Mouse (Mus musculus) kidney, postnatal 36 days (tissue): Measurements from ENCODE around the gene Suclg2.
A peak's percentile ranks its signal among the peaks of the same experiment; 100 is the strongest.

Experiments used
- DNase-seq, 2 experiments: peaks; one replicate each; pipeline ENCODE4 v3.0.0; 2021 to 2022; ENCODE audit warnings: mixed read lengths in 2 of 2

The Suclg2 gene

DNA sequence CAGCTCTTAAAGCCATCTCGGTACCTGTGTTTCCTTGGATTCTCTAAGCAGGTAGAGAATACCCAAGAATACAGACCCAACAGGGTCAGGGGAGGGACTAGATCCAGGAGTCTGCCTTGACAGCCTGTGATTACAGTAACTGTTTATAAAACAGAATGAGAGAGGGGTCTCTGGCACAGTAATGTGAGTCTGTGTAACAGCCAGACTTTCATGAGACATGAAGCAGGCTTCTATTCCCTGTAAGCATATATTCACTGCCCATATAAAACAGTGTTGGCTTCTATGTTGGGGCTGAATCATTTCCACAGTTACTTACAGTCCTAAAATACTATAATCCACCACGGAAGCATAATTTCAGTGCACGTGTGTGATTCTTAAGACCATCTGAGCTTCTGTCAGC lies 19.3 kb downstream of the Suclg2 start:
- DNase-seq: no peak

GRCm38 (mm10) chr6:95698536-95699162 lies 20.0 kb downstream of the Suclg2 start:
- DNase-seq: no peak

- no peak for DNase-seq
Observed at GRCm38 (mm10) chr6:95694910-95695309, 23.7 kb downstream of the Suclg2 start.

GRCm38 (mm10) chr6:95685242-95685641 lies 33.4 kb downstream of the Suclg2 start:
- DNase-seq: no peak

GRCm38 (mm10) chr6:95679718-95680117 lies 38.9 kb downstream of the Suclg2 start:
- DNase-seq: peak; percentile 7 to 24

- DNase-seq: no peak
Observed at GRCm38 (mm10) chr6:95679261-95679660, 39.3 kb downstream of the Suclg2 start.

GRCm38 (mm10) chr6:95676951-95677350 lies 41.6 kb downstream of the Suclg2 start:
- DNase-seq: no peak

DNA sequence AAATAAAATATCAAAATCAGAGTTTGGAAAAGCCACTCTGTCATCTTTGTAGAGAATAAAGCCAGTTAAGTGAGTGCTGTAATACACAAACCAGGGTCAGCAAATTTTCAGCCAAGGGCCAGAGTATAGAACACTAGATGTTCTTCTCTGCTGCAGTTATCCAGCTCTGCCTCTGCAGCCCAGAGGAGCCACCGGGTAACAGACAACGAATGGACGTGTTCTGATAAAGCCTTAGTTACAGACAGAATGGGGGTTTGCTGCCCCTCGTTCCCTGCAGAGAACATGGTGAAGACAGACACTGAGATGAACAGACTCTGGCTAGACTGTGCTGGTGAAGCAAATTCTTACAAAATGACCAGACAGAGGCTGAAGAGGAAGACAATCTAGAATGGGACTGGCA lies 42.2 kb downstream of the Suclg2 start:
- DNase-seq: no peak

GRCm38 (mm10) chr6:95675059-95675705 lies 43.4 kb downstream of the Suclg2 start:
- peak in 1 of 2 experiments; percentile 11 for DNase-seq

- no peak for DNase-seq
Observed at GRCm38 (mm10) chr6:95674651-95675050, 43.9 kb downstream of the Suclg2 start.

DNA sequence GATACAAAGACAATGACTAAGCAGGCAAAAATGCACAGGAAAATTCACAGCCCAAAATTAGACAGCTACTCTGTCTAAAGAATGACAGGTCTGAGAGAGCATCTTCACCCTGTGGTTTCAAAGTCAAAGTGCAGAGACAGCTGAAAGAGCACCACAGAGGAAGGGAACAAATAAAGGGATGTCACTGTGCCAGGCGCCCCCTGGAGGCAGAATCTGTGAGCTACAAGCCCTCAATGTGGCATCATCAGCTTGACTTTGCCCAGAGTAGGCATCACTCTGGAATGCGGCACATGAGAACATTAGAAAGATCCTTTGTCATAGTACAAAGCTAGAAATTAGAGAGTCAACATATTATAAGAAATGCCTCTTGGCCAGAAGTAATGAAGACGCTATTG lies 49.3 kb downstream of the Suclg2 start:
- DNase-seq: peak; percentile 35 to 73

GRCm38 (mm10) chr6:95668629-95669334 lies 49.8 kb downstream of the Suclg2 start:
- no peak for DNase-seq

GRCm38 (mm10) chr6:95657671-95658070 lies 60.9 kb downstream of the Suclg2 start:
- DNase-seq: no peak

GRCm38 (mm10) chr6:95653662-95654061 lies 64.9 kb downstream of the Suclg2 start:
- DNase-seq: no peak

DNA sequence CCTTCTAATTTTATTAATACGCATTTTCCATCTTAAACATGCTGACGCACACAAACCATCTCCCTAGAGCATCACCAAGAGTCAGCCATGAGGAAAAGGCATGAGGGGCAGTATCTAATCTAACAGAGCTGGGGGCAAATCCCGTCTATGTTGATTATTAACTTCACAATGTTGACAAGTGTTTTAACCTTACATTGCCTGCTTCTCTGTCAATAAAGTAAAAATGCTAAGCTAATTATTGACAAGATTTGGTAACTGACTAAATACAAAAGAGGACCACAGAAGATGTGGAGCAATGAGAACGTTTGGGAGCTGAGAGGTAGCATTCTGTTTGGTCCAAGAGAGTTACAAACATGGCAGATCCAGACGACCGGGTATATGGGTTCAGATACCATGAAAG lies 65.8 kb downstream of the Suclg2 start:
- DNase-seq: peak in 1 of 2 experiments; percentile 28

DNA sequence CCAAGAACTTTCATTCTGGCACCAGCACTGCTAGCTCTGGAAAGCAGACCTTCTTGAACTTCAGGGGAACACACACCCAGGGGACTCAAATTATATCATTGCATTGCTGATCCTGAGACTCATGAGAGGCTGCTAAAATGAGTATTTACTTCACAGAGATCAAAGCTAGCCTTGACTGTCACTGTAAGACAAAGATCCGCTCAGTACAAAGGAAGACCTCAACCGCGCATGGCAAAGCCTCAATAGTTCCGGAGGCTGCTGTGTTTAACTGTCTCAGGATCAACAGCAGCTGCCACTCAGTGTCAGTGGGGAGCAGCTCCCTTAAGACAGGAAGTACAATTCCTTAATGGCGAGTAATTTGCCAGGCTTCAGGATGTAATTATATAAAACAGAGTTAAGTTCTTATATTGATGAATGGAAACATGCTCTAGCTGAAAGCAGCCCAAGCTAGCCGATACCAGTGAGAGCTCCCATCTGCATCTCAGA lies 67.2 kb downstream of the Suclg2 start:
- DNase-seq: no peak

- no peak for DNase-seq
Observed at GRCm38 (mm10) chr6:95650082-95650722, 68.4 kb downstream of the Suclg2 start.

DNA sequence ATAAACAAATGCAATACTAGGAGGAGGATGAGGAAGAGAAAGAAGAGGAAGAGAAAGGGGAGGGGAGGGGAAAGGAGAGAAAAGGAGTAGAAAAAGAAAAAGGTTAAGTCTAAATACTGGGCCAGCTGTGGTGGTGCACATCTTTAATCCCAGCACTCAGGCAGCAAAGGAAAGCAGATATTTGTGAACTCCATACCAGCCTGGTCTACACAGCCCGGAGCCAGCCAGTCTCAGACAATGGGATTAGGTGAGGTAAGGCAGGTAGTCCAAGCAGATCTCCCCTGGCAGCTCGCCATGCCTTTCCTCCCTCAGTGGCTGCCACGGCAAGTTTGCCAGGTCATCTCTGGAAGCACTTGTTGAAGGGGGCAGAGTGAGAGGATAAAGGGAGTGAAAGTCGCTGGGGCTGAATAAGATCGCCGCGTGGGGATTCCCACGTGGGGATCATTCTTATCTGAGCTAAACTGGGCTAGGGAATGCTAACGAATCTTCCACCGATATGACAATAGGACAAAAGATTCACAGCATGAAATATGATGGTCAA lies 69.4 kb downstream of the Suclg2 start:
- peak in 1 of 2 experiments; percentile 17 for DNase-seq

DNA sequence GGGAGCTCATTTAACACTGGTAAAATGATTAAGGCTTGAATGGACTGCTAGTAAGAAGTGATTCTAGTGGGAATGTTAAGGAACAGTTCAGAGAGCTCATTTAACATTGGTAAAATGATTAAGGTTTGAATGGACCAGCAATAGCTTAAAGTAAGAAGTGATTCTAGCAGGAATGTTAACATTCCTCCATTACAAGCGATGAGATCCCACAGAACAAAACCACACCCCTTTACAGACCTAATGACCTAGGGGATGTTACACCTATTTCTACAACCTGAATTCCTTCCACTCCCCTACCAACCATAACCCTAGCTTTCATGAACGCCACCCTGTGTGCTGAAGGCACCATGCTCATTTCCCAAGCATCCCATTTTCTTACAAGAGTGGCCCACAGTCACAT lies 81.2 kb downstream of the Suclg2 start:
- no peak for DNase-seq

DNA sequence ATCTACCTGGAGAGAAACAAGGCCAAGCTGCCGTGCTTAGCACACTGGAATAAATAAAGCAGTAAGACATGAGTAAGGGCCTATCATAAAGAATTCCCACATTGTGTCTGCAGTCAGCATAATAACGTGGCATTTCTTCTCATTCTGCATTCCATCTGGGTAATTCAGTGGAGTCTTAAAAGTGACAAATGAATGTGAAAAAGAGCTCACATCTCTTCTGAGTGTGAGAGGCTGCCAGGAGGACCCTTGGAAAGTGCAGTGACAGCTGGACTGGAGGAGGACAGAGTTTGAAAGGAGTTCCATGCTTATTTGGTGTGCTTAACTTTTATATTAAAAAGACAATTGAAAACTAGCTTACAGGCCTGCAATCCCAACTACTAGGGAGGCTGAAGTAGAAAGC lies 83.2 kb downstream of the Suclg2 start:
- DNase-seq: no peak

DNA sequence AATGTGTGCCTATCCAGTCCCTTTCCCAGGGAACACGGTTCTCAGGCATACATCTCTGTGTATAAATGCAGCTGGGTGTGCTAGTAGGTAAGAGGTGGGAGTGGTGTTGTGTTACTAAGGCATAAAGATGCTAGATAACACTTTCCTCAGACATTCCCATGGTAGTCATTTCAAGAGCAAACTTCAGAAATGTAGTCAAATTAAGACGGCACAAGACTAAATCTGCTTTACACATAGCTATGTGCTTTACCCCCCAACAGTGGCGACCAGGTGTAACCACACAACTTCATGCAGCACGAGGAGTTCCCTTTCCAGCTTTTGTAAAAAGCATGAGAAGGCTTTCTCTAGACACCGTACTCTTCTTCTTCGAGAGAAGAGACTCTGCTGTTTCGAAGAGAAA lies 89.5 kb downstream of the Suclg2 start:
- DNase-seq: no peak

GRCm38 (mm10) chr6:95621821-95622220 lies 96.8 kb downstream of the Suclg2 start:
- peak; percentile 39 to 55 for DNase-seq

DNA sequence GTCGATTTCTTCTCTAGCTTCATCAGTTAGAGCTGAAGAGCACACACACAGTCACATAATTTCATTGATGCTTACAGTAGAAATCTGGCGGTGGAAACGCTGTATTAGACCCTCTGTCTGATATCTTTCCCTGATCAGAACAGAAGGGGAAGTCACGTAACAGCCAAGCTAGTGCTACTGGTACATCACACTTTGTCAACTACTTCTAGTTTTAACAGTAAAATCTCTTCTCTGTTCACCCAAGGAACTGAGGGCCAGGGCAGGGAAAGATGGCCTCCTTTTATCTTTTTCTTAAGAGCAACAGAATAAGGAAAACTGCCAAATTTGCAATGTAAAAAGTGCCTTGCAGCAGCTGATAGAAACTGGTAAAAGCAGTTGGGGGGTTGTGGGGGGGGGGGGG lies 97.8 kb downstream of the Suclg2 start:
- no peak for DNase-seq
